Mouse (Mus musculus): Measurements from ENCODE around the gene Cst7.
"Not testable (repeated sequence)": the region's sequence is repeated elsewhere in the genome, so short reads cannot be mapped to it uniquely, and the experiment has no call there.

Gene Cst7

GRCm38 (mm10) chr2:150569847-150570590, at the start of gene Cst7:
Gene Cst7, plus strand, starts transcription at chr2:150570415.
- DNase-seq = no peak

GRCm38 (mm10) chr2:150525703-150526207, 44.5 kb upstream of the Cst7 start:
- DNase-seq = peak; percentile 4

DNA sequence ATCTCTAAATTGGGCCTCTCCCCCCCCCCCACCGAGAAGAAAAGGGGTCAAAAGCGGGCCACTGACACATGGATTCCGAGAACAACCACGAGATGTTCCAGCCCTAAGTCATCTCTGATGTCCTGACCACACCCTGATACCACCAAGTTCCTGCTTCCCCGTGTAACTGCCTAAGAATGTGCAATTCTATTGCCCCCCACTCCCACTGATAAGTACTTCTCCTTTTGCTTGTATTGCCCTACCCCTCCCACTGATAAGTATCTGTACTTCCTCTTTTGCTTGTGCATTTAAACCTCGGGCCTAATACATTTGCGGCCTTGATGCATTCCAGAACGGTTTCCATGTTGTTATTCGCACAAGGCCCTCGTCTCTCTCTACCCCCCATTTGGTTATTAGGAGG, 20.6 kb upstream of the Cst7 start:
- DNase-seq = not testable (repeated sequence)

GRCm38 (mm10) chr2:150558568-150558967, 11.6 kb upstream of the Cst7 start:
- DNase-seq = no peak

DNA sequence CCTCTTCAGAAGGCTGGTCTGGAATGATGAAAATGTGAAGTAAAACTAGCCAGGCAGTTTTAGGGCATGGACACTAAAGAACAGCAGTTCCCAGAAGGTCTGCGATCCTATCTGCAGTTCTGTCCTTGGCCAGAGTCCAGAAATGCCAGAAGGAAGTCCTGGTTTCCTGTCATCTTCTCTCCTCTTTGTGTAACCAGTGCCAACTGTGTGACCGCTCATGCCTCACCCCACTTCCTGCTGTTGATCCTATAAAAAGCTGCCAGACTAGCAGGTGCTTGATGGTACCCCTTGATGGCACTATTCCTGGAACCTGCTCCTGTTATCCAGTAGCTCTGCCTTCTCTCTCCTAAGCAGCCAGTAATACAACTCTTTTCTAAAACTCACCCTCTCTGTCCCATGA, 3.2 kb upstream of the Cst7 start:
- no peak for DNase-seq

- no peak for DNase-seq
Measured at GRCm38 (mm10) chr2:150570761-150571160, 546 bp downstream of the Cst7 start.

DNA sequence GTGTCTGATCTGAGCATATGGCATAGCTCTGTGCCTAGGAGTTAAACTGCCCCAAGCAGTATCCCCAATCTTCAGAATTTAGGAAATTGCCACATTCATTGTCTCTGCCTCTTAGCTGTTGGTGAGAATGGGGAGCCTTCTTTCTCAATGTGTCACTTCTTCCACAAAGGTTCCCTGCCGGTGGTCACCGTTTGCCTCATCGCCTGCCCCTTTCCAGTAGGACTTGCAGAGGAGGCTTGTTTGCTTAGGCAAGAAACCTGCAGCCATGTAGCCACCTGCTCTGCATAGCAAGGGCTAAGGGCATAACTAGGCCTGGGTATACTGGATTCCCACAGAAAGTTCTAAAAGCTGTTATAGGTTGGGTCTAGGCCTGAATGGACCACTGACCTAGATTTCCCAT, 2.2 kb downstream of the Cst7 start:
- DNase-seq = no peak

DNA sequence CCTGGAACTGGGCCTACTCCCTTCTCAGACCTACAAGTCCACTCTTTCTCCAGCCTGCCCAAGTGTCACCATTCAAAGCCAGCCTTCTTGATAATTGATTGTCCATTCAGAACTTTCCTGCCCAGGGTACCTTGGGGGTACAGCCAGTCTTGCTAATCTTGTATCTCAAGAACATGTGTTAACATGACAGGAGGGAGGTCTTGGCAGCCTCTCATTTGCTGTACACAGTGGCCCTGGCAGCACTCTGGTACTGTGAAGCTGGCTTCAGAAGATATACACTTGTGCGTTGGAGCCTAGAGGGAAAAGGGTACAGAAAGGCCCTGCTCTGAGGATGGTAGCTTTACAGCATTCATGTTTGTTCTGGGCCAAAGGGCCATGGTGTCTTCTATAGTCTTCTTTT, 6.0 kb downstream of the Cst7 start:
- DNase-seq = no peak

DNA sequence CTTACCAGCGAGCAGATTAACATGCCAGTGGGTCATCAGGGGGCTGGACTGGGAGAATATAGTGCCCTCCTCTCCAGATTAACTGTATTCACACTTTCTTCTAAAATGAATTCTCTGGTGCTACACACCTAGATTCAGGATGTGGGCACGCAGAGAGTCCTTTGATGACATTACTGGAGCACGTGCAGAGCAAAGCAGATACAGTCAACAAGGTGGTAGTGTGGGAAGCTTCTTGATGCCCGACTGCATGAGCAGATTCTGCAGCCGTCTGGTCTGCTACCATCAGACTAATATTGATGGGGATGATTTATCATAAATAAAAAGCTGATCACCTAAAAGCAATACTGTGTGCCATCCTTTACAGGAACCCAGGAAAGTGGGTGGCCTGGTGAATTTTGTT, 8.4 kb downstream of the Cst7 start:
- no peak for DNase-seq

DNA sequence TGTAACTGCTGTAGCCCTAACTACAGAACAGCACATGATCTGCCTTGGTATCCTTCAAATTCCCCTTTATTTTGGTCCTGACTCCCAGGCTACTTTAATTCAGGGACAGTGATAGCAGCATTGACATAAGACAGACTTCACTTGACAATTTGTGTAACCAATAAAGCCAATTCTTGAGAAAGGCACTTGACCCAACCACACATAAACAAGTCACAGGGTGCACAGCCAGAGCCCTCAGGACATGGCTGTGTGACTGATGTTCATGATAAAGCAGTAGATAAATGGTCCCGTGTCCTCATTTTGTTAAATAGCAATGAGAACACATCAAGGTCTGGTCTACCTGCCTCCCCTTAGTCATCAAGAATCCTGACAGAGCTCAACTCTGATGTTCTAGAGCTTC, 9.4 kb downstream of the Cst7 start:
- DNase-seq = no peak

DNA sequence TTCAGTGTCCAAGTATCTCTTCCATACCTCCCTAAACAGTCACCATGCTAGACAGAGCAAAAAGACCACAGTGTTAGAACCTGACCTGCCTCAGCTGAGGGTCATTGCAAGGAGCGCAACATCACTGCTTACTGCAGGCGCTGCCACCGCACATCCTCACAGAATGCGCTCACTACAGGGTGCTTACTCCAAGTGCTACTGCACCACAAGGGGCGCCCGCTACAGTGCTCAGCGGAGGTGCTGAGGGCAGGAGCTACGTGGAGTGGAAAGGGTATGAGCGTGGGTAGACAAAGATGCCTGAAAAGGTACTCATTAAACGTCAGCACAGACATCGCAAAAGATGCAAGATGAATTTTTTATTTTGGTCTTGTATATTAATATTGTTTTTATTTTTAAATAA, 18.9 kb downstream of the Cst7 start:
- DNase-seq = no peak

- DNase-seq = no peak
Measured at GRCm38 (mm10) chr2:150595411-150596190, 25.4 kb downstream of the Cst7 start.

GRCm38 (mm10) chr2:150600263-150600662, 30.0 kb downstream of the Cst7 start:
- no peak for DNase-seq

GRCm38 (mm10) chr2:150602166-150602565, 32.0 kb downstream of the Cst7 start:
- no peak for DNase-seq

- no peak for DNase-seq
Measured at GRCm38 (mm10) chr2:150604802-150605201, 34.6 kb downstream of the Cst7 start.

DNA sequence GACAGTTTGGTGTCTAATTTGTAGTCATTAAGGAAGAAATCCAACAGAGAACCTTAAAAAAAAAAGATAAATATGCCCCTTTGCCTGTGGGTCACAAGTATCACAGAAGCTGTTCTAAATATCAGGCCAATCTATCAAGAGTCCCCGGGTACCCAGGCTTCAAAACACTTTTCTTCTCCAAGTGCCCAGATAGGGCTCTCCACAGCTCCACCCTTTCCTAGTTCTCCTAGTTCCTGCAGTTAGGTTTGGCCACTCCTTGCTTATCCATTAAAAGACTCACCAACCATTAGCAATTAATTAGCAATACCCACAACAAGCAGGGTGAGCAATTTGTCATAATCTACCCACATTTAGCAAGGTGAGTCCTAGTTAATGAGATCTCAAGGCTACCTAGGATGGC, 36.9 kb downstream of the Cst7 start:
- no peak for DNase-seq

DNA sequence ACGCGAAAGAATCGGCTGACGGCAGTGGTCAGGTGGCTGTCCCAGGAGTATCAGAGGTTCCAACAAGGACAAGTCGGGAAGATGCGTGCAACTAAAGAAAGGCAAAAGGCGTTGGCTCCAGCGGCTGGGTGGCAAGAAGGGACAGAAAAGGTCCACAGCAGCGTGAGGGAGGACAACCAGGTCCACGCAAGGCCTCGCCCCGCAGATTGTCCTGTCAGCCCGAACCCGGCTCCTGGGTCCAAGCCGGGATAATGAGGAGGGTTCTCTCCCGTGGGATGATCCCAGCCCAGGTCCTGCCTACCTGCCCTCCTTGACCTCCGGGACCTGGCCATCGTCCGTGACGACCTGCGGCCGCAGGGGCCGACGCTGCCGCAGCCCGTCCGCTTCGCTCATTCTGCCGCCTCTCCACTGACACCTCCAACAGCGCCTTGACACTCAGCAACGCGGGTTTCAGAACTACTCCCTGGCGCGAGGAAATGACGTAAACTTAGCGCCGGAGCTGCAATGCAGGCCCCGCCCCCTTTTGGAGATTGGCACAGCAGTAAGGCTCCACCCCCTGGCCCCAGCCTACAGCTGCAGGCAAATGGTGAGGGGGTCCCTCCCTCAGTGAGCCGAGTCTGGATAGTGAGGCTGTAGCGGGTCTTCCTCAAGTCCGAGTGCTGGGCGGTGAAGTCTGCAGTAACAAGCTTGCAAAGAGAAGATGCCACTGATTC, 38.0 kb downstream of the Cst7 start, which contains the start of gene Apmap:
TSS of gene Apmap (minus strand) at position 481 of the 713 bp plus-strand sequence.
- peak; percentile 97 for DNase-seq

DNA sequence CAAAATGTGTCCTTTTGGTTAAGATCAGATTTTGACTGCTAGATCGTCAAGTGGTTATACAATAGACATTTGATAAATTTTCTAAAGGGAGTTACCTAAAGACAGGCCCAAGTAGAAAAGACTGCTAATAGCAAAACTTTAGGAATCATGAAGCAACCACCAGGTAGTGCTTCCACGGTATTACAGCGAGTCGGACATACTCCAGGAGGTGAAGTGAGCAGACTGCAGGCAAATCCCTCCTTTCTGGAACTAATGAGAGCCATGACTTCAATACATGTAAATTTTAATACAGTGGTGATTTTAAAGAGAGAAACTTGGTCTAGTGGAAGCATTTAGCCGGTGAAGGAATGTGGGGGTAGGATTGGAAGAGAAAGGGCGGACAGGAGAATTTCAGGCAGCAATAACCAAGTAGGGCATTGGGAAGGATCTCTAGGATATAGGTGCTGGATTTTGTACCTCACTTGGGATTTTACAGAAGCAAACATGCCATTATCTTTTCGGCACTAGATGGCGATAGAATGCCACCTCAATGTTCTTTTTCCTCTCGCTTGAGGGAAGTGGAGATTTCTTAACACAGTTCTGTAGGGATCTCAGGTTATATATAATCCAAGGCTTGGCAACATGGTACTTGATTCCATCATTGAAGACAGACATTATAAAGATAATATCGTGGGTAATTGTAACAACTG, 38.8 kb downstream of the Cst7 start:
- DNase-seq = peak; percentile 41

- DNase-seq = peak; percentile 22
Measured at GRCm38 (mm10) chr2:150610097-150610496, 39.9 kb downstream of the Cst7 start.

- no peak for DNase-seq
Measured at GRCm38 (mm10) chr2:150621698-150622097, 51.5 kb downstream of the Cst7 start.

- no peak for DNase-seq
Measured at GRCm38 (mm10) chr2:150623957-150624356, 53.7 kb downstream of the Cst7 start.

- no peak for DNase-seq
Measured at GRCm38 (mm10) chr2:150624926-150625325, 54.7 kb downstream of the Cst7 start.

DNA sequence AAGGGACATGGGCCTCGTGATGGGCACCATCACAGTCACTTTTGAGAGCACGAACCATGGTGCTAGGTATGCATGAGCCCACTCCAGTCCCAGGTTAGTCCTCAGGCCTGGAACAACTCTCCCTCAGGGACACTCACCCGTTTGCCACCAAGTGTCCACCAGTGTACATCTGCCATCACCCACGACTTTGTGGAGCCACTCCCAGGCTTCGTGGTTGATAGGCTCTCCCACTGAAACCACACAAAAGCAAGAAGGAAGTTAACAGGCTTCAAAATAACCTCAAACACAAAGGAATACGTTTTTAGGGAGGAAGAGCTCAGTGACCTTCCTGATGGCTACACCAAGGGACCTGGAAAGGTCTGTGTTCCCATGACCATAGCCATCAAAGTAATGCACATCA, 56.9 kb downstream of the Cst7 start:
- DNase-seq = no peak
